Mouse (Mus musculus) forebrain, embryonic 10.5 days (tissue): ENCODE data around the gene Fgfr2. TPM values are rescaled to one million over a fixed set of nuclear protein-coding genes. Genes with fewer than 3 reads are reported as not detected.

Experiments
- DNase-seq: peaks from one replicate; pipeline ENCODE4 v3.0.0-alpha.2; 2017; ENCODE audit warnings: low spot score; ENCODE audit errors: extremely low spot score
- H3K27ac ChIP-seq: fragments of 300-500 bp; sonication (generic); 2 replicates; pipeline ENCODE4 v1.5.1; 2016; ENCODE audit warnings: mild to moderate bottlenecking
- H3K27me3 ChIP-seq: fragments of 300-500 bp; sonication (generic); 2 replicates; pipeline ENCODE4 v1.6.1; 2016; ENCODE audit warnings: mild to moderate bottlenecking; ENCODE audit not compliant: poor library complexity, severe bottlenecking
- H3K36me3 ChIP-seq: fragments of 300-500 bp; sonication (generic); replicated peaks from 2 replicates; pipeline ENCODE4 v1.6.1; 2016; ENCODE audit warnings: mild to moderate bottlenecking, moderate library complexity
- H3K4me1 ChIP-seq: fragments of 300-500 bp; sonication (generic); 2 replicates; pipeline ENCODE4 v1.6.1; 2016
- H3K4me3 ChIP-seq: fragments of 300-500 bp; sonication (generic); 2 replicates; pipeline ENCODE4 v1.5.1; 2016; ENCODE audit warnings: mild to moderate bottlenecking, moderate library complexity
- H3K9me3 ChIP-seq: fragments of 300-500 bp; sonication (generic); 2 replicates; pipeline ENCODE4 v1.6.1; 2016; ENCODE audit warnings: mild to moderate bottlenecking, moderate library complexity
- WGBS: fragments of 180-500 bp; shearing (Covaris S2); methylation state at CpG from one replicate; pipeline ENCODE4 v1.1.7; 2016; 5-methylcytosine and 5-hydroxymethylcytosine counted together
- polyA plus RNA-seq: library from polyadenylated mRNA; unstranded; fragments of >200 nt; fragmentation: Nextera tagmentation; extraction: Ambion mirVana; gene quantifications from 2 replicates; pipeline ENCODE4 v1.2.1, GENCODE M21; 2016

Fgfr2 gene
- polyA plus RNA-seq, 1 experiment from 2014 or later, result 55.7 TPM

- Histone ChIP-seq H3K4me1 (peaks cover 38% of the 10 kb centered on the region), H3K27ac (peak within 1 kb of the TSS; percentile 92), H3K36me3 (no peaks in the 10 kb centered on the region), H3K27me3 (peaks cover 41% of the 10 kb centered on the region), H3K9me3 (no peaks in the 10 kb centered on the region), H3K4me3 (peak within 1 kb of the TSS; percentile 77)
- under 1% methylated on average over 34 of the region's 34 CpGs for WGBS
- DNase-seq, result peak; percentile 68
Observed at GRCm38 (mm10) chr7:132317036-132317541, 806.1 kb downstream of the Fgfr2 start, which contains the start of gene Chst15. Gene Chst15 (minus strand): TSS chr7:132317228.

- WGBS, result under 1% methylated on average over 79 of the region's 79 CpGs
- peak overlapping the region; percentile 92 for H3K27ac ChIP-seq
- H3K4me3 ChIP-seq, result peak overlapping the region; percentile 77
- peaks cover 41% of the 10 kb centered on the region for H3K27me3 ChIP-seq
- DNase-seq, result peak; percentile 72
- H3K9me3 ChIP-seq, result no peaks in the 10 kb centered on the region
- H3K4me1 ChIP-seq, result peaks cover 38% of the 10 kb centered on the region
- no peaks in the 10 kb centered on the region for H3K36me3 ChIP-seq
Observed at GRCm38 (mm10) chr7:132316101-132317035, 806.8 kb downstream of the Fgfr2 start.

GRCm38 (mm10) chr7:132315149-132316091 lies 807.7 kb downstream of the Fgfr2 start:
- peaks cover 41% of the 10 kb centered on the region for H3K27me3 ChIP-seq
- peaks cover 43% of the 10 kb centered on the region for H3K4me1 ChIP-seq

GRCm38 (mm10) chr7:132312396-132312795 lies 810.8 kb downstream of the Fgfr2 start:
- H3K9me3 ChIP-seq, result no peaks in the 10 kb centered on the region
- peaks cover 22% of the 10 kb centered on the region for H3K27me3 ChIP-seq
- no peaks in the 10 kb centered on the region for H3K36me3 ChIP-seq
- no peak overlapping the region for H3K27ac ChIP-seq
- H3K4me1 ChIP-seq, result peaks cover 34% of the 10 kb centered on the region
- no peak for DNase-seq
- no peak overlapping the region for H3K4me3 ChIP-seq
- 90% methylated on average over 8 of the region's 8 CpGs for WGBS

More at GRCm38 (mm10) chr7:132315149-132316091, 807.7 kb downstream of the Fgfr2 start:
- H3K36me3 ChIP-seq, result no peaks in the 10 kb centered on the region
- peak overlapping the region; percentile 92 for H3K27ac ChIP-seq
- 2% methylated on average over 51 of the region's 51 CpGs for WGBS
- no peaks in the 10 kb centered on the region for H3K9me3 ChIP-seq
- DNase-seq, result peak; percentile 87
- peak overlapping the region; percentile 77 for H3K4me3 ChIP-seq

GRCm38 (mm10) chr7:132308537-132309191 lies 814.5 kb downstream of the Fgfr2 start:
- H3K9me3 ChIP-seq, result no peaks in the 10 kb centered on the region
- H3K4me1 ChIP-seq, result peaks cover 12% of the 10 kb centered on the region
- H3K27me3 ChIP-seq, result peaks cover 5% of the 10 kb centered on the region
- 83% methylated on average over 5 of the region's 5 CpGs for WGBS
- no peak overlapping the region for H3K27ac ChIP-seq
- no peak overlapping the region for H3K4me3 ChIP-seq
- H3K36me3 ChIP-seq, result no peaks in the 10 kb centered on the region
- no peak for DNase-seq

GRCm38 (mm10) chr7:132307722-132308271 lies 815.4 kb downstream of the Fgfr2 start:
- no peak for DNase-seq
- Histone ChIP-seq H3K4me1 (peaks cover 16% of the 10 kb centered on the region), H3K9me3 (no peaks in the 10 kb centered on the region), H3K36me3 (no peaks in the 10 kb centered on the region), H3K4me3 (no peak overlapping the region), H3K27me3 (no peaks in the 10 kb centered on the region), H3K27ac (no peak overlapping the region)
- WGBS, result 86% methylated on average over 6 of the region's 6 CpGs

- Histone ChIP-seq H3K4me1 (peaks cover 21% of the 10 kb centered on the region), H3K9me3 (no peaks in the 10 kb centered on the region)
Observed at GRCm38 (mm10) chr7:132306671-132307412, 816.3 kb downstream of the Fgfr2 start.

GRCm38 (mm10) chr7:132305492-132306375 lies 817.4 kb downstream of the Fgfr2 start:
- Histone ChIP-seq H3K4me1 (peaks cover 24% of the 10 kb centered on the region), H3K9me3 (no peaks in the 10 kb centered on the region), H3K4me3 (no peak overlapping the region), H3K27ac (no peak overlapping the region), H3K36me3 (no peaks in the 10 kb centered on the region), H3K27me3 (no peaks in the 10 kb centered on the region)
- 92% methylated on average over 5 of the region's 5 CpGs for WGBS
- DNase-seq, result no peak

More at GRCm38 (mm10) chr7:132306671-132307412, 816.3 kb downstream of the Fgfr2 start:
- DNase-seq, result no peak
- no peaks in the 10 kb centered on the region for H3K27me3 ChIP-seq
- H3K36me3 ChIP-seq, result no peaks in the 10 kb centered on the region
- H3K4me3 ChIP-seq, result no peak overlapping the region
- H3K27ac ChIP-seq, result no peak overlapping the region
- 91% methylated on average over 8 of the region's 8 CpGs for WGBS

GRCm38 (mm10) chr7:132304424-132305085 lies 818.6 kb downstream of the Fgfr2 start:
- 84% methylated on average over 8 of the region's 8 CpGs for WGBS
- Histone ChIP-seq H3K27ac (no peak overlapping the region), H3K27me3 (no peaks in the 10 kb centered on the region)

GRCm38 (mm10) chr7:132303988-132304387 lies 819.2 kb downstream of the Fgfr2 start:
- Histone ChIP-seq H3K27me3 (no peaks in the 10 kb centered on the region), H3K27ac (no peak overlapping the region), H3K4me3 (no peak overlapping the region), H3K36me3 (no peaks in the 10 kb centered on the region), H3K9me3 (no peaks in the 10 kb centered on the region), H3K4me1 (peaks cover 28% of the 10 kb centered on the region)
- DNase-seq, result no peak
- WGBS, result 89% methylated on average over 7 of the region's 7 CpGs

More at GRCm38 (mm10) chr7:132304424-132305085, 818.6 kb downstream of the Fgfr2 start:
- no peaks in the 10 kb centered on the region for H3K9me3 ChIP-seq
- H3K4me1 ChIP-seq, result peaks cover 28% of the 10 kb centered on the region
- H3K4me3 ChIP-seq, result no peak overlapping the region
- no peaks in the 10 kb centered on the region for H3K36me3 ChIP-seq
- no peak for DNase-seq
